Mouse (Mus musculus) liver, embryonic 14.5 days (tissue): ENCODE results near the gene Jph3.

Source experiments
- CTCF ChIP-seq: IDR thresholded peaks from 2 replicates; pipeline ENCODE4 v1.5.1; 2016; ENCODE audit warnings: antibody characterized with exemption, low read depth, control low read depth
- EP300 ChIP-seq: IDR thresholded peaks from 2 replicates; pipeline ENCODE4 v1.6.1; 2016; ENCODE audit warnings: antibody characterized with exemption, low read depth

GRCm38 (mm10) chr8:121749501-121749900, 20.1 kb downstream of the Jph3 start:
- no peak for TF ChIP-seq EP300
- no peak for TF ChIP-seq CTCF
